In genomic region chr11:80302536-80302935, GRCm38 (mm10) we compare ENCODE assay signal across 8 mouse cellular contexts. TPM values are rescaled to one million over a fixed set of nuclear protein-coding genes. Genes with fewer than 3 reads are reported as not detected.
A peak's percentile ranks its signal among the peaks of the same experiment; 100 is the strongest.
DNase-seq lines count a peak whose midpoint lies in the region; ATAC-seq and TF ChIP-seq lines count a peak whose summit lies in the region.

No protein-coding gene starts in this region.

- H3K36me3 ChIP-seq in hindbrain, embryonic 13.5 days = no peaks in the 10 kb centered on the region
- H3K36me3 ChIP-seq in lung, embryonic 16.5 days (ENCODE audit: control insufficient read depth, insufficient read depth, low read length) = no peaks in the 10 kb centered on the region

- POLR2A ChIA-PET in Patski (lab: Charles Lee) = no interaction called here

- no peaks in the 10 kb centered on the region for H3K27me3 ChIP-seq in Patski
- 0 out of 2 replicates have a peak, but pooled peaks cover 3% of the 10 kb centered on the region for H3K27me3 ChIP-seq in hindbrain, embryonic 13.5 days
- peaks cover 33% of the 10 kb centered on the region for H3K27me3 ChIP-seq in lung, embryonic 16.5 days (ENCODE audit: control insufficient read depth, insufficient read depth, low read depth, low read length)

- no peak for TF ChIP-seq CTCF in Patski (IDR thresholded peaks at IDR 0.05)

- H3K9ac ChIP-seq in hindbrain, embryonic 13.5 days = peak overlapping the region; percentile 83
- no peak overlapping the region for H3K9ac ChIP-seq in lung, embryonic 16.5 days (ENCODE audit: low read length)

- peaks cover 46% of the 10 kb centered on the region for H3K4me1 ChIP-seq in hindbrain, embryonic 13.5 days (replicated peaks)
- peaks cover 26% of the 10 kb centered on the region for H3K4me1 ChIP-seq in lung, embryonic 16.5 days (replicated peaks; ENCODE audit: control insufficient read depth, insufficient read depth, low read length)

- no peaks in the 10 kb centered on the region for H3K9me3 ChIP-seq in hindbrain, embryonic 13.5 days
- H3K9me3 ChIP-seq in lung, embryonic 16.5 days (ENCODE audit: control insufficient read depth, low read length) = no peaks in the 10 kb centered on the region

- WGBS in hindbrain, embryonic 13.5 days = 1% methylated on average over 11 of the region's 11 CpGs
- WGBS in lung, embryonic 16.5 days = 3% methylated on average over 11 of the region's 11 CpGs

- in situ Hi-C loops in Patski (cut with MboI; ENCODE audit: low pct_unique_long_range_greater_than_20kb) = no loop called here

- no peak for DNase-seq in Patski (ENCODE audit: low read depth, low spot score)
- DNase-seq in cerebellum, postnatal 14 days = peak; percentile 61 to 64
- peak; percentile 79 to 84 for DNase-seq in frontal cortex, postnatal 36 days (ENCODE audit: low spot score in 2 of 2)
- DNase-seq in layer of hippocampus, postnatal 10 days (ENCODE audit: low spot score in 2 of 2) = peak; percentile 68 to 73
- DNase-seq in ovary, postnatal 14 days (ENCODE audit: low spot score) = peak; percentile 65
- peak; percentile 76 to 81 for DNase-seq in thymus, postnatal 36 days

- H3K27ac ChIP-seq in hindbrain, embryonic 13.5 days = peak overlapping the region; percentile 84; the same call in 1 of the 2 replicates
- no peak overlapping the region for H3K27ac ChIP-seq in lung, embryonic 16.5 days (ENCODE audit: low read length)

- peak overlapping the region; percentile 74 for H3K4me3 ChIP-seq in hindbrain, embryonic 13.5 days
- peak overlapping the region; percentile 69 for H3K4me3 ChIP-seq in lung, embryonic 16.5 days (ENCODE audit: low read length)

- CTCF ChIA-PET in Patski (lab: Charles Lee) = interaction anchor here (1.2 to 1.4 kb wide), 2 partner anchors 16 to 22 kb away, joined by 3 read pairs; no protein-coding TSS in a partner anchor

- H3K4me2 ChIP-seq in hindbrain, embryonic 13.5 days = peak overlapping the region; percentile 99
- H3K4me2 ChIP-seq in lung, embryonic 16.5 days (ENCODE audit: low read depth, low read length) = peak overlapping the region; percentile 100

- ATAC-seq in Patski = peak; percentile 4
- ATAC-seq in hindbrain, embryonic 13.5 days (ENCODE audit: low FRiP score) = peak; percentile 63
- peak; percentile 65; the same call in 1 of the 2 replicates for ATAC-seq in lung, embryonic 16.5 days (ENCODE audit: low read depth)

RNA-seq across cellular contexts. Expression of gene Rhbdl3, which starts 1.8 kb away (rescaled TPM):
- polyA plus RNA-seq in Patski (2021) = 5.8 TPM
- polyA plus RNA-seq in hindbrain, embryonic 13.5 days (2015; fragmentation: Nextera tagmentation; extraction: Ambion mirVana) = 14.0 and 16.0 TPM in 2 replicates
- total RNA-seq in layer of hippocampus, postnatal 10 days (2021) = 10 to 100 TPM; 18.9 to 19.6 TPM
- 1.5 and 1.7 TPM in 2 replicates for polyA plus RNA-seq in lung, embryonic 16.5 days (2015; fragmentation: Nextera tagmentation; extraction: Ambion mirVana)

Comparison
In these comparisons a context has a peak if more than half of its experiments do, and no peak if none do; other contexts are left out.
1. ATAC-seq: peak in every context shown above with its lines; median percentile 65 in lung, embryonic 16.5 days; 63 in hindbrain, embryonic 13.5 days; 4 in Patski.